ENCODE assay signal across 12 mouse cellular contexts in the genomic region with DNA sequence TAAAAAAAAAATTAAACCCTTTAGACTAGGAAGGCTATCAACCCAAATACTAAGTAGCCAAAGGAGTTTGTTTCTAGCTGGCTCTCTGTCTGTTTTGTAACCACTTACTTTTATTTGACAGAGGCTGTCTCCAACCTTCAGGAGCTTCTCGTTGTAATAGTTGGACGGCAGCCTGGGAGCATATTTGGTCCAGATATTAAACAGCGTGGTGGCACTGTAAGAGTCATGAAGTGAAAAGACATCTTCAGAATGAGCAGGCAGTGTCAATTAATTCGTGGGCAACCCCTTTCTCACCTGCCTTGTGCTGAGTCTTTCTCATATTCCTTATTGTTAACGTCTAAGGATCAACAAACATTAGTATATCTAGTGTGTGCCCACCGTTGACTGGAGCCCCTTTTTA. TPM values are rescaled to one million over a fixed set of nuclear protein-coding genes. Genes with fewer than 3 reads are reported as not detected.
DNase-seq lines count a peak whose midpoint lies in the region; ATAC-seq and TF ChIP-seq lines count a peak whose summit lies in the region.
"Had no signal": no experiment of that assay in that cellular context is flagged by ENCODE, and none has a peak within 500 bp of the region (broad histone marks: within the 10 kb centered on the region; RNA-seq: fewer than 3 reads in every experiment).

No protein-coding gene starts in this region.

- intact Hi-C loops in heart, postnatal 14 days (cut with DNase I), result loop anchor here (10.0 kb wide), 2 partner anchors 85 to 215 kb away; no protein-coding TSS in a partner anchor

- no peak overlapping the region for H3K9ac ChIP-seq in heart, embryonic 13.5 days
- no peak overlapping the region for H3K9ac ChIP-seq in lung, embryonic 15.5 days
- H3K9ac ChIP-seq: forebrain, embryonic 13.5 days had no signal

- no peak for TF ChIP-seq CTCF in lung, adult 2 months (IDR thresholded peaks at IDR 0.05; ENCODE audit: insufficient read depth, low read length)
- no peak for TF ChIP-seq CTCF in cortical plate, adult 2 months (IDR thresholded peaks at IDR 0.05; ENCODE audit: extremely low read depth, insufficient read depth, low read length)

- H3K36me3 ChIP-seq in heart, embryonic 13.5 days, result no peaks in the 10 kb centered on the region
- H3K36me3 ChIP-seq in lung, embryonic 15.5 days, result no peaks in the 10 kb centered on the region
- no peaks in the 10 kb centered on the region for H3K36me3 ChIP-seq in macrophage (ENCODE audit: inconsistent target)

- peak overlapping the region; percentile 79 for H3K27ac ChIP-seq in heart, embryonic 13.5 days (replicated peaks)
- H3K27ac ChIP-seq in lung, embryonic 15.5 days, result peak overlapping the region; percentile 48
- peak overlapping the region; percentile 93 for H3K27ac ChIP-seq in cortical plate, adult 2 months (ENCODE audit: insufficient read depth, low read length)
- H3K27ac ChIP-seq in macrophage, result peak overlapping the region; percentile 58
- H3K27ac ChIP-seq: forebrain, embryonic 13.5 days had no signal

- H3K4me1 ChIP-seq in heart, embryonic 13.5 days, result peaks cover 19% of the 10 kb centered on the region
- H3K4me1 ChIP-seq in lung, embryonic 15.5 days, result no peaks in the 10 kb centered on the region; the same call in 1 of the 2 replicates
- H3K4me1 ChIP-seq in lung, adult 2 months (ENCODE audit: control insufficient read depth, insufficient read depth, low read length), result no peaks in the 10 kb centered on the region; the same call in 1 of the 2 replicates
- H3K4me1 ChIP-seq in cortical plate, adult 2 months (ENCODE audit: control insufficient read depth, insufficient read depth, low read length), result peaks cover 6% of the 10 kb centered on the region; the same call in 1 of the 2 replicates
- H3K4me1 ChIP-seq: forebrain, embryonic 13.5 days had no signal

- H3K4me3 ChIP-seq in heart, embryonic 13.5 days, result no peak overlapping the region
- H3K4me3 ChIP-seq in lung, embryonic 15.5 days, result no peak overlapping the region
- no peak overlapping the region for H3K4me3 ChIP-seq in lung, adult 2 months (replicated peaks; ENCODE audit: extremely low read depth, low read depth, low read length)
- no peak overlapping the region for H3K4me3 ChIP-seq in cortical plate, adult 2 months (ENCODE audit: insufficient read depth, low read length)
- no peak overlapping the region for H3K4me3 ChIP-seq in macrophage (ENCODE audit: inconsistent target)
- H3K4me3 ChIP-seq: forebrain, embryonic 13.5 days had no signal

- no peaks in the 10 kb centered on the region for H3K79me2 ChIP-seq in macrophage (ENCODE audit: inconsistent target)

- no peak overlapping the region for H3K4me2 ChIP-seq in heart, embryonic 13.5 days
- no peak overlapping the region for H3K4me2 ChIP-seq in lung, embryonic 15.5 days
- H3K4me2 ChIP-seq: forebrain, embryonic 13.5 days had no signal

- no peak for DNase-seq in heart, postnatal 14 days
- DNase-seq in lung, adult 2 months, result no peak
- DNase-seq: cerebellum, adult 11-12 months; right cerebral cortex, postnatal 4 days had no signal

- TF ChIP-seq POLR2A in lung, adult 2 months (IDR thresholded peaks at IDR 0.05; ENCODE audit: borderline replicate concordance, extremely low read depth, low read depth, low read length), result no peak
- TF ChIP-seq POLR2A in cortical plate, adult 2 months (IDR thresholded peaks at IDR 0.05; ENCODE audit: extremely low read depth, insufficient read depth, low read length), result no peak

- H3K9me3 ChIP-seq in heart, embryonic 13.5 days, result no peaks in the 10 kb centered on the region
- no peaks in the 10 kb centered on the region for H3K9me3 ChIP-seq in lung, embryonic 15.5 days
- H3K9me3 ChIP-seq: forebrain, embryonic 13.5 days had no signal

- H3K27me3 ChIP-seq in heart, embryonic 13.5 days (replicated peaks), result no peaks in the 10 kb centered on the region
- no peaks in the 10 kb centered on the region for H3K27me3 ChIP-seq in lung, embryonic 15.5 days

- WGBS in heart, embryonic 13.5 days, result 69% methylated on average over 6 of the region's 6 CpGs
- 63% methylated on average over 6 of the region's 6 CpGs for WGBS in lung, embryonic 15.5 days
- 34% methylated on average over 6 of the region's 6 CpGs for WGBS in lung, adult 2 months
- WGBS in macrophage (ENCODE audit: missing documents), result 36% methylated on average over 6 of the region's 6 CpGs

- ATAC-seq in heart, embryonic 13.5 days (ENCODE audit: extremely low read depth, insufficient number of reproducible peaks, low FRiP score, low TSS enrichment), result no peak
- ATAC-seq in lung, embryonic 15.5 days (ENCODE audit: borderline replicate concordance, extremely low read depth, low FRiP score, low TSS enrichment), result no peak
- ATAC-seq in inflammation-experienced regulatory T-cells, adult 6 months, result no peak
- ATAC-seq in granulocyte monocyte progenitor cell, adult 5-6 weeks (replicated peaks; ENCODE audit: poor library complexity, severe bottlenecking), result no peak
- ATAC-seq: forebrain, embryonic 13.5 days had no signal

RNA-seq across cellular contexts. Expression of a gene that starts 11.7 kb away (rescaled TPM):
- 0.14 and 0.23 TPM in 2 replicates for polyA plus RNA-seq in heart, embryonic 13.5 days (2015; fragmentation: Nextera tagmentation; extraction: Ambion mirVana)
- total RNA-seq in heart, postnatal 14 days (2021), result 1 to 10 TPM in 1 of 2 experiments, under 1 TPM in 1; 1.00 to 1.8 TPM
- polyA plus RNA-seq in lung, embryonic 15.5 days (2015; fragmentation: Nextera tagmentation; extraction: Ambion mirVana), result 0.79 and 1.5 TPM in 2 replicates
- polyA plus RNA-seq in lung, adult 2 months (2012; rRNA removed), result 2.3 and 3.7 TPM in 2 replicates
- 3.9 TPM in 2 replicates for polyA plus RNA-seq in cortical plate, adult 2 months (2012; rRNA removed)
- total RNA-seq in macrophage (2018; cell fraction: chromatin; rRNA removed), result 1 to 10 TPM in 14 of 26 experiments, under 1 TPM in 9, not detected in 3; 0.11 to 4.7 (median 1.4) TPM
- total RNA-seq in macrophage (2018; cell fraction: cytosol; rRNA removed), result under 1 TPM in 14 of 26 experiments, not detected in 12; 0.03 to 0.66 (median 0.06) TPM
- 1 to 10 TPM in 3 of 26 experiments, under 1 TPM in 19, not detected in 4; 0.06 to 1.3 (median 0.58) TPM for total RNA-seq in macrophage (2018; cell fraction: nucleus; rRNA removed)
- not detected in 3 replicates for polyA plus RNA-seq in macrophage (2018)
- 1 to 10 TPM in 1 of 3 experiments, under 1 TPM in 2; 0.70 to 2.5 (median 0.93) TPM for polyA plus RNA-seq in inflammation-experienced regulatory T-cells, adult 6 months (2017; shearing (Covaris generic))
- 0.11 and 1.4 TPM in 2 replicates for total RNA-seq in granulocyte monocyte progenitor cell, adult 5-6 weeks (2014; fragmentation: Nextera tagmentation)
- total RNA-seq in granulocyte monocyte progenitor cell, adult 5-6 weeks (2017), result 0.69 and 0.82 TPM in 2 replicates
- polyA plus RNA-seq: embryonic facial prominence, embryonic 11.5 days had no signal
